Mouse (Mus musculus) midbrain, embryonic 13.5 days (tissue): ENCODE data around the gene Phka2. TPM values are rescaled to one million over a fixed set of nuclear protein-coding genes. Genes with fewer than 3 reads are reported as not detected.
A peak's percentile ranks its signal among the peaks of the same experiment; 100 is the strongest.

ENCODE experiments used
- ATAC-seq: fragments of 200-750 bp; cut with Nextera tagmentation; 2 replicates; pipeline ENCODE4 v1.8.0; 2017; ENCODE audit warnings: mild to moderate bottlenecking, moderate TSS enrichment, moderate library complexity
- H3K27ac ChIP-seq: fragments of 300-500 bp; sonication (generic); 2 replicates; pipeline ENCODE4 v1.5.1; 2015; ENCODE audit warnings: inconsistent platforms, mild to moderate bottlenecking, moderate library complexity
- H3K27me3 ChIP-seq: fragments of 300-500 bp; sonication (generic); 2 replicates; pipeline ENCODE4 v1.6.1; 2015; ENCODE audit warnings: mild to moderate bottlenecking, inconsistent platforms
- H3K36me3 ChIP-seq: fragments of 300-500 bp; sonication (generic); 2 replicates; pipeline ENCODE4 v1.6.1; 2015; ENCODE audit warnings: mild to moderate bottlenecking, inconsistent platforms
- H3K4me1 ChIP-seq: fragments of 300-500 bp; sonication (generic); replicated peaks from 2 replicates; pipeline ENCODE4 v1.6.1; 2015; ENCODE audit warnings: inconsistent platforms
- H3K4me2 ChIP-seq: fragments of 300-500 bp; sonication (generic); replicated peaks from 2 replicates; pipeline ENCODE4 v1.6.1; 2015; ENCODE audit warnings: moderate library complexity, mild to moderate bottlenecking, inconsistent platforms
- H3K4me3 ChIP-seq: fragments of 300-500 bp; sonication (generic); replicated peaks from 2 replicates; pipeline ENCODE4 v1.5.1; 2015; ENCODE audit warnings: mild to moderate bottlenecking, inconsistent platforms
- H3K9ac ChIP-seq: fragments of 300-500 bp; sonication (generic); replicated peaks from 2 replicates; pipeline ENCODE4 v1.6.1; 2015; ENCODE audit warnings: mild to moderate bottlenecking, inconsistent platforms
- H3K9me3 ChIP-seq: fragments of 300-500 bp; sonication (generic); 2 replicates; pipeline ENCODE4 v1.6.1; 2016; ENCODE audit warnings: mild to moderate bottlenecking, inconsistent platforms
- WGBS: fragments of 180-500 bp; shearing (Covaris S2); methylation state at CpG from one replicate; pipeline ENCODE4 v1.1.7; 2015; 5-methylcytosine and 5-hydroxymethylcytosine counted together
- polyA plus RNA-seq: library from polyadenylated mRNA; unstranded; fragments of >200 nt; fragmentation: Nextera tagmentation; extraction: Ambion mirVana; gene quantifications from 2 replicates; pipeline ENCODE4 v1.2.1, GENCODE M21; 2015

The Phka2 gene
- polyA plus RNA-seq, 1 experiment from 2014 or later = 18.4 TPM

GRCm38 (mm10) chrX:160542772-160543171, 40.8 kb downstream of the Phka2 start:
- 82% methylated on average over 2 of the region's 2 CpGs for WGBS
- H3K4me1 ChIP-seq = no peaks in the 10 kb centered on the region
- no peak overlapping the region for H3K9ac ChIP-seq
- H3K27me3 ChIP-seq = peaks cover 4% of the 10 kb centered on the region; the same call in 1 of the 2 replicates
- H3K9me3 ChIP-seq = no peaks in the 10 kb centered on the region
- no peak for ATAC-seq
- H3K4me2 ChIP-seq = no peak overlapping the region
- no peak overlapping the region for H3K27ac ChIP-seq
- 0 out of 2 replicates have a peak, but pooled peaks cover 3% of the 10 kb centered on the region for H3K36me3 ChIP-seq
- no peak overlapping the region for H3K4me3 ChIP-seq

DNA sequence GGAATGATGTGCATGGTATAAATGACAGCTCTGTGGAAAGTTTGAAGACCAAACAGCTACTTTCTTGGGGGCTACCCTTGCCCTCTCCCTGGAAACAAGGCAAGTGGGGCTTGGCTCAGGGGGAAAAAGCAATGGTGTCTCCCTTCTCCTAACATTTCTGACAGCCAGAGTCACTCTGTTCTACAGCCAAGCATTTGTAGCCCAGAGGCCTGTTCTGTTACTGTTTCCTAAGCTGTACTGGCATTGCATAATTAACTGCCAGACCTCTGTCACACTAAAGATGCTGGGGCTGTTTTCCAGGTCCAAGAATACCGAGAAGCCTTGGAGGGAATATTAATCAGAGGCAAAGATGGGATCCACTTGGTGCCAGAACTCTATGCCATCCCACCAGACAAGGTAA, 46.9 kb downstream of the Phka2 start:
- Histone ChIP-seq H3K27ac (no peak overlapping the region), H3K4me1 (no peaks in the 10 kb centered on the region), H3K36me3 (peaks cover 6% of the 10 kb centered on the region; the same call in 1 of the 2 replicates), H3K9ac (no peak overlapping the region), H3K27me3 (peaks cover 23% of the 10 kb centered on the region; the same call in 1 of the 2 replicates), H3K9me3 (no peaks in the 10 kb centered on the region), H3K4me3 (no peak overlapping the region), H3K4me2 (no peak overlapping the region)
- WGBS = 67% methylated on average over 1 of the region's 1 CpGs
- ATAC-seq = no peak

GRCm38 (mm10) chrX:160552066-160552465, 50.1 kb downstream of the Phka2 start:
- no peak overlapping the region for H3K9ac ChIP-seq
- peaks cover 49% of the 10 kb centered on the region; the same call in 1 of the 2 replicates for H3K27me3 ChIP-seq
- no peaks in the 10 kb centered on the region for H3K9me3 ChIP-seq
- peaks cover 4% of the 10 kb centered on the region; the same call in 1 of the 2 replicates for H3K36me3 ChIP-seq
- ATAC-seq = no peak
- H3K4me2 ChIP-seq = no peak overlapping the region
- WGBS = 63% methylated on average over 4 of the region's 4 CpGs
- no peaks in the 10 kb centered on the region for H3K4me1 ChIP-seq
- H3K4me3 ChIP-seq = no peak overlapping the region
- H3K27ac ChIP-seq = no peak overlapping the region

GRCm38 (mm10) chrX:160583589-160583988, 81.6 kb downstream of the Phka2 start:
- H3K27ac ChIP-seq = no peak overlapping the region
- H3K36me3 ChIP-seq = no peaks in the 10 kb centered on the region
- peak; percentile 68; the same call in 1 of the 2 replicates for ATAC-seq
- H3K27me3 ChIP-seq = peaks cover 35% of the 10 kb centered on the region; the same call in 1 of the 2 replicates
- no peak overlapping the region for H3K9ac ChIP-seq
- H3K4me3 ChIP-seq = no peak overlapping the region
- WGBS = 71% methylated on average over 5 of the region's 5 CpGs
- no peaks in the 10 kb centered on the region for H3K9me3 ChIP-seq
- no peak overlapping the region for H3K4me2 ChIP-seq
- no peaks in the 10 kb centered on the region for H3K4me1 ChIP-seq

GRCm38 (mm10) chrX:160584148-160584838, 82.3 kb downstream of the Phka2 start:
- no peaks in the 10 kb centered on the region for H3K4me1 ChIP-seq
- no peaks in the 10 kb centered on the region for H3K36me3 ChIP-seq
- no peak overlapping the region for H3K9ac ChIP-seq
- H3K27ac ChIP-seq = no peak overlapping the region
- no peaks in the 10 kb centered on the region for H3K9me3 ChIP-seq
- H3K4me3 ChIP-seq = no peak overlapping the region
- WGBS = 89% methylated on average over 4 of the region's 4 CpGs
- H3K4me2 ChIP-seq = no peak overlapping the region
- H3K27me3 ChIP-seq = peaks cover 35% of the 10 kb centered on the region; the same call in 1 of the 2 replicates
- no peak for ATAC-seq

DNA sequence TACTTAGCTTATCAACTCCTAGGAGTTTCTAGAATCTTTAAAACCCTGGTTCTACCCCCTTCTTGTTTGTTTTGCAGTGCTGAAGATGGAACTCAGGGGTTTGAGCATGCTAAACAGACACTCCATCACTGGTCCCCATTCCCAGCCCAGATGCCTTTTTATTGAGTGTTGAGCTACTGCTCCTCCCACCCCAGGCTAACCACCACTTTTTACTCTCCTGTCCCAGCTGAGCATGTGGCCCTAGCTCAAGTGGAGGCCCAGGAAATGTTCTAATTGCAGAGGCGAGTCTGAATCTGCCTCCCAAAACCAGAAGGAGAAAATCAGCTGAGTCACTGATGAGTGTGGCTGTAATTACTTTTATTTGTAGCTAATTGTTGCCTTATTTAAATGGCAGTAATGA, 83.1 kb downstream of the Phka2 start:
- no peak overlapping the region for H3K27ac ChIP-seq
- 87% methylated on average over 1 of the region's 1 CpGs for WGBS
- ATAC-seq = no peak
- H3K36me3 ChIP-seq = no peaks in the 10 kb centered on the region
- H3K4me1 ChIP-seq = no peaks in the 10 kb centered on the region
- no peak overlapping the region for H3K4me2 ChIP-seq
- H3K4me3 ChIP-seq = no peak overlapping the region
- H3K9me3 ChIP-seq = no peaks in the 10 kb centered on the region
- no peak overlapping the region for H3K9ac ChIP-seq
- peaks cover 36% of the 10 kb centered on the region; the same call in 1 of the 2 replicates for H3K27me3 ChIP-seq

GRCm38 (mm10) chrX:160588523-160588922, 86.6 kb downstream of the Phka2 start:
- H3K4me1 ChIP-seq = no peaks in the 10 kb centered on the region
- 89% methylated on average over 4 of the region's 4 CpGs for WGBS
- peaks cover 48% of the 10 kb centered on the region; the same call in 1 of the 2 replicates for H3K27me3 ChIP-seq
- H3K4me3 ChIP-seq = no peak overlapping the region
- H3K4me2 ChIP-seq = no peak overlapping the region
- no peak for ATAC-seq
- no peaks in the 10 kb centered on the region for H3K9me3 ChIP-seq
- H3K27ac ChIP-seq = no peak overlapping the region
- no peak overlapping the region for H3K9ac ChIP-seq
- H3K36me3 ChIP-seq = no peaks in the 10 kb centered on the region

- no peaks in the 10 kb centered on the region for H3K9me3 ChIP-seq
- H3K4me3 ChIP-seq = no peak overlapping the region
- H3K27ac ChIP-seq = no peak overlapping the region
- no peak overlapping the region for H3K4me2 ChIP-seq
- H3K9ac ChIP-seq = no peak overlapping the region
- H3K27me3 ChIP-seq = peaks cover 42% of the 10 kb centered on the region; the same call in 1 of the 2 replicates
- 97% methylated on average over 7 of the region's 7 CpGs for WGBS
- H3K4me1 ChIP-seq = no peaks in the 10 kb centered on the region
- ATAC-seq = no peak
- no peaks in the 10 kb centered on the region for H3K36me3 ChIP-seq
Measured at GRCm38 (mm10) chrX:160590147-160590546, 88.2 kb downstream of the Phka2 start.

DNA sequence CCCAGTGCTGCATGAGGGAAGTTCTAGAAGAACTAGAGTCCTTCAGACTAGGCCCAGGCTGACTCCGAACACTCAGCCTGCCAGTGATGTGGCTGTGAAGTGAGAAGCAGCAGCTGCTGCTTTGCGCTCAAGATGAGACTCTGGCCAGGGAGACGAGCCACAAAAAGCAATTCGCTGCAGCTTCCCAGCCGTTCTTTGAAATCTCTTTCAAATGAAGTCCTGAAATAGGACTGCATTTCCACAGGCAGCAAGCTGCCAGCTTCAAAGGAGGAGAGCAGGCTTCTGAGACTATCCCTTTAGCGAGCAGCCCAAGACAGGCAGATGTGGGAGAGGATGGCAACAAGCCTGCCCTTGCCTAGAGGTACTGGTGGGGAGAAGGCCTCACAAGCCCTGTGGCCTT, 91.0 kb downstream of the Phka2 start:
- no peaks in the 10 kb centered on the region for H3K36me3 ChIP-seq
- no peaks in the 10 kb centered on the region for H3K9me3 ChIP-seq
- ATAC-seq = no peak
- peaks cover 29% of the 10 kb centered on the region; the same call in 1 of the 2 replicates for H3K27me3 ChIP-seq
- no peak overlapping the region for H3K27ac ChIP-seq
- H3K4me3 ChIP-seq = no peak overlapping the region
- no peak overlapping the region for H3K9ac ChIP-seq
- 69% methylated on average over 6 of the region's 6 CpGs for WGBS
- no peak overlapping the region for H3K4me2 ChIP-seq
- no peaks in the 10 kb centered on the region for H3K4me1 ChIP-seq

GRCm38 (mm10) chrX:160598055-160598454, 96.1 kb downstream of the Phka2 start:
- ATAC-seq = no peak
- Histone ChIP-seq H3K36me3 (no peaks in the 10 kb centered on the region), H3K27ac (peak overlapping the region; percentile 74), H3K4me2 (no peak overlapping the region), H3K9me3 (no peaks in the 10 kb centered on the region), H3K4me1 (peaks cover 19% of the 10 kb centered on the region), H3K27me3 (peaks cover 30% of the 10 kb centered on the region; the same call in 1 of the 2 replicates), H3K4me3 (no peak overlapping the region), H3K9ac (no peak overlapping the region)
- WGBS = 83% methylated on average over 2 of the region's 2 CpGs

DNA sequence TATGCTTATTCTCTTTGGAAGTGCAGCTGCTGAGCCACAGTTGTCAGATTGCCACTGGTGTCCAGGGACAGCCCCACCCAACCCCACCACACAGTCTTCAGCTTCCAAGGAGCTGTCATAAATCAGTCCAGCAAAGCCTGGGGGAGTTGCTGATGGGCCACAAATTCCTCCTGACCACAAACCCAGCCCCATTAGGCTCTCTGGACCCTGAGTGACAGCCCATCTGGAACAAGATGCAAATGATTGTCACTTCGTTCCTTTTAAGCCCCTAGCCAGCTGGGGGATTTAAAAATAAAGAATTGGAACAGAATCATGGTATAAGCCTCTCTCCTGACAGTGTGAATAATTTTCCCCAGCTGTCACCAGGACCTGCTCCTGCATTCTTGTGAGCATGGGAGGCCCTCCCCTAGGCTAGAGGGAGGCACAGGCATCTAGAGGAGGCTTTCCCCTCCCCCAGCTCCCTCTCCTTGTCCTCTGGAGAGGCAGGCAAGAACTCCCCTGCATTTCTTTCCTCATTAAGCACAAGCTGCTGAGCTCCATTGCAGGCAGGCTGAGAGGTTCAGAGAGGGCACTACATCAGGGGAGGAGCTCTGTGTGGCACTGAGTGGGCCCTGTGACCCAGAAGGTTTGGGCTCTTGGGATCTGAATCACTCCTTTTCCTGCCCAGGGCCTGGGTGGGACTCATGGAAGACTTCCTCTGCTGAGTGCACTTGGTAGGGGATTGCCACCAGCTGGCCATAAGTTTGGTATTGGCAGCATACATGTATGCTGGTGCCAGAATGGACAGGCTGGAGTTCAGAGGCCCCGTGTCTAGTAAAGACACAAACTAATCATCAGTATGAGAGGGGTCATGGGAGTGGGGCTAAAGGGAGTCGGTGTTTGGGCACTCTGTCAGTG, 96.8 kb downstream of the Phka2 start:
- Histone ChIP-seq H3K4me1 (peaks cover 19% of the 10 kb centered on the region), H3K27me3 (peaks cover 32% of the 10 kb centered on the region; the same call in 1 of the 2 replicates), H3K4me2 (no peak overlapping the region), H3K4me3 (no peak overlapping the region), H3K9me3 (no peaks in the 10 kb centered on the region), H3K27ac (peak overlapping the region; percentile 74), H3K9ac (no peak overlapping the region), H3K36me3 (no peaks in the 10 kb centered on the region)
- WGBS = 54% methylated on average over 3 of the region's 3 CpGs
- peak; percentile 97 for ATAC-seq

DNA sequence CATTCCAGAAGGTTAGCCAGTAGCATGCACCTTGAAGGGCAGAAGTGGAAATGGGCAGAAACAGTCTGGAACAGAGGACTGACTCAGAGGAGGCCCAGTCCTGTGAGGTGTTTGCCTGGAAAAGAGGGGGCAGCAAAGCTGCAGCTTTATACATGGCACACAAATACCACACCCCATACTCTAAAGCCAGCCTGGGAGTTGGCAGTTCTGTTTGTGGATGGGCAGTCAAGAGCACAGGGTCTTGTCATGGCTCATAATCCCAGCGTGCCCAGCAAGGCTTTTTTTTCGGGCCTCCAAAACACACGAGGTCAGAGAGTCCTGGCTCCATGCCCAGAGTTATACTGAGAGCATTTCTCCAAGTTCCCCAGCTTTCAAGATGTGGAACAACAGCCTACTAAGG, 99.1 kb downstream of the Phka2 start:
- Histone ChIP-seq H3K36me3 (no peaks in the 10 kb centered on the region), H3K4me3 (no peak overlapping the region), H3K4me2 (no peak overlapping the region), H3K27me3 (peaks cover 52% of the 10 kb centered on the region; the same call in 1 of the 2 replicates), H3K4me1 (peaks cover 19% of the 10 kb centered on the region), H3K9me3 (no peaks in the 10 kb centered on the region), H3K27ac (no peak overlapping the region), H3K9ac (no peak overlapping the region)
- 62% methylated on average over 3 of the region's 3 CpGs for WGBS
- ATAC-seq = no peak
